Mouse (Mus musculus) lung, embryonic 14.5 days (tissue): ENCODE results near the gene Afg1l. TPM values are rescaled to one million over a fixed set of nuclear protein-coding genes. Genes with fewer than 3 reads are reported as not detected.
A peak's percentile ranks its signal among the peaks of the same experiment; 100 is the strongest.

ENCODE experiments used
- ATAC-seq: fragments of 200-750 bp; cut with Nextera tagmentation; 2 replicates; pipeline ENCODE4 v1.8.0; 2017; ENCODE audit warnings: mild to moderate bottlenecking, moderate TSS enrichment, moderate library complexity; ENCODE audit not compliant: insufficient read depth
- DNase-seq: peaks from one replicate; pipeline ENCODE4 v3.0.0-alpha.2; 2015
- H3K27ac ChIP-seq: fragments of 300-500 bp; sonication (generic); 2 replicates; pipeline ENCODE4 v1.5.1; 2014; ENCODE audit warnings: low read depth, mild to moderate bottlenecking, moderate library complexity
- H3K27me3 ChIP-seq: fragments of 300-500 bp; sonication (generic); 2 replicates; pipeline ENCODE4 v1.6.1; 2014; ENCODE audit warnings: low read length, control low read depth; ENCODE audit not compliant: insufficient read depth
- H3K36me3 ChIP-seq: fragments of 300-500 bp; sonication (generic); 2 replicates; pipeline ENCODE4 v1.6.1; 2014; ENCODE audit warnings: control low read depth; ENCODE audit not compliant: insufficient read depth
- H3K4me1 ChIP-seq: fragments of 300-500 bp; sonication (generic); 2 replicates; pipeline ENCODE4 v1.6.1; 2014; ENCODE audit warnings: antibody characterized with exemption, control low read depth; ENCODE audit not compliant: insufficient read depth
- H3K4me2 ChIP-seq: fragments of 300-500 bp; sonication (generic); 2 replicates; pipeline ENCODE4 v1.6.1; 2014; ENCODE audit warnings: mild to moderate bottlenecking
- H3K4me3 ChIP-seq: fragments of 300-500 bp; sonication (generic); 2 replicates; pipeline ENCODE4 v1.5.1; 2014; ENCODE audit warnings: low read depth, low read length
- H3K9ac ChIP-seq: fragments of 300-500 bp; sonication (generic); 2 replicates; pipeline ENCODE4 v1.6.1; 2014
- H3K9me3 ChIP-seq: fragments of 300-500 bp; sonication (generic); 2 replicates; pipeline ENCODE4 v1.6.1; 2016; ENCODE audit warnings: low read depth, low read length, control low read depth
- CTCF ChIP-seq: IDR thresholded peaks from 2 replicates; pipeline ENCODE4 v1.5.1; 2016; ENCODE audit warnings: antibody characterized with exemption, low read depth
- WGBS: fragments of 180-500 bp; shearing (Covaris S2); extraction: QIAGEN DNeasy Blood & Tissue Kit; methylation state at CpG from one replicate; pipeline ENCODE4 v1.1.7; 2014; 5-methylcytosine and 5-hydroxymethylcytosine counted together
- polyA plus RNA-seq: library from polyadenylated mRNA; unstranded; fragments of >200 nt; fragmentation: Nextera tagmentation; extraction: Ambion mirVana; gene quantifications from 2 replicates; pipeline ENCODE4 v1.2.1, GENCODE M21; 2014

The Afg1l gene
- polyA plus RNA-seq, 1 experiment from 2014 or later: 7.7 TPM

DNA sequence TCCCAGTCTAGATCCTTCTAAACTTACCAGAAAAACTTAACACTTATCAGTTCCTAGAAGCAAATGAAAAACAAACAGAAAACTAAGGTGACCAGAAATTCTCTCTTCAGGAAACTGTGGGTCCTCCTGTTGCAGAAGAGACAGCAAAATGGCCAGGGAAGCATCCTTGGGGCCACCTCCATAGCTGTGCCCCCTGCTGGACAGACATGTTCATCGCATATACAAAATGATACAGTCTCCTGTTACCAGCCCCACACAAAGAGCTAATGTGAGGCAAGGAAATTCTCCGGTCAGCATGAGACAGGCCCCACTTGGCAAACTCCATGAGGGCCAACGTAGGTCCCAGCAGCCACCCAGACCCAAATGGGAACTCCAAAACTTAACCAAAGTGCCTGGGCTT, 122.4 kb downstream of the Afg1l start:
- ATAC-seq: no peak
- peak; percentile 31 for DNase-seq
- Histone ChIP-seq H3K9me3 (no peaks in the 10 kb centered on the region), H3K27me3 (no peaks in the 10 kb centered on the region), H3K27ac (no peak overlapping the region), H3K36me3 (no peaks in the 10 kb centered on the region), H3K4me1 (no peaks in the 10 kb centered on the region), H3K4me2 (no peak overlapping the region), H3K4me3 (no peak overlapping the region), H3K9ac (no peak overlapping the region)
- TF ChIP-seq CTCF: peak; percentile 50
- 64% methylated on average over 3 of the region's 3 CpGs for WGBS

GRCm38 (mm10) chr10:42347986-42348385, 130.4 kb downstream of the Afg1l start:
- H3K9me3 ChIP-seq: no peaks in the 10 kb centered on the region
- H3K27me3 ChIP-seq: no peaks in the 10 kb centered on the region
- H3K4me1 ChIP-seq: peaks cover 6% of the 10 kb centered on the region; the same call in 1 of the 2 replicates
- DNase-seq (peak; percentile 44), ATAC-seq (no peak)
- no peak overlapping the region for H3K4me3 ChIP-seq
- no peaks in the 10 kb centered on the region for H3K36me3 ChIP-seq
- TF ChIP-seq CTCF: no peak
- no peak overlapping the region for H3K9ac ChIP-seq
- no peak overlapping the region for H3K27ac ChIP-seq
- H3K4me2 ChIP-seq: no peak overlapping the region
- WGBS: 23% methylated on average over 5 of the region's 5 CpGs

GRCm38 (mm10) chr10:42347127-42347526, 131.2 kb downstream of the Afg1l start:
- Histone ChIP-seq H3K4me3 (no peak overlapping the region), H3K9ac (no peak overlapping the region), H3K27ac (no peak overlapping the region), H3K4me1 (peaks cover 6% of the 10 kb centered on the region; the same call in 1 of the 2 replicates), H3K4me2 (no peak overlapping the region), H3K36me3 (no peaks in the 10 kb centered on the region), H3K9me3 (no peaks in the 10 kb centered on the region), H3K27me3 (no peaks in the 10 kb centered on the region)
- no peak for TF ChIP-seq CTCF
- 45% methylated on average over 5 of the region's 5 CpGs for WGBS
- DNase-seq: no peak
- ATAC-seq: no peak

DNA sequence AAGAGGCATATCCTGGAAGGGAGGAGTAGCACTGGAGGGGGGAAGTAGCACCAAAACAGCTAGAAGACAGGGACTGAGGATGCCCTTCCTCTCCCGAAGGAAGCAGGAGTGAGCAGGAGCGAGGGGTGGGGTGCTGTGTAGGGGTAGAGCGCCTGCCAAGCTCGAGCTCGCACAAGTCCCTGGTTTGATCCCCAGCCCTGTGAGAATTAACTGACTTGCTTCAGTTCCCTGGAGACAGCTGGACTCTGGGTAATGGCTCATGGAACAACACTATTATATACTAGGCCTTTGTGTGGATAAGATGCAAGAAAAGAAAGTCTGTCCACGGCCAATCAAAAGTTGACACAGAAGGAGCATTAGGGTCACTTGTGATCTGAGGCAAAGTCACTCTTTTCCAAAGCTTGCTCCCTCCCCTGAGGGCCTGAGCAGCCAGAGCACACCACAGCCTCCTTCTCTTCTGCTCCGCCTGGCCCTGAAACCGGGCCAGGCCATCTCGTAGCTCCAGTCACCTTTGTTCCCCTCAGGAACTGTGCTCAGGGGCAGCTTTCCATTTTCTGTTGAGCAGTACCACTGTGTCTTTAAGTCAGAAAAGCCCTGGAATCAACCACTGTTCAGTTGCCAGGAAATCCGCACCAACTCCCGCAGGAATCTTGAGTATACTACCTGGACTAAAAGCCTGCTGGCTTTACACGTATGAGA, 132.0 kb downstream of the Afg1l start:
- H3K9ac ChIP-seq: no peak overlapping the region
- H3K4me3 ChIP-seq: no peak overlapping the region
- H3K27ac ChIP-seq: no peak overlapping the region
- H3K36me3 ChIP-seq: no peaks in the 10 kb centered on the region
- no peaks in the 10 kb centered on the region for H3K9me3 ChIP-seq
- no peak overlapping the region for H3K4me2 ChIP-seq
- WGBS: 68% methylated on average over 12 of the region's 12 CpGs
- H3K4me1 ChIP-seq: peaks cover 6% of the 10 kb centered on the region; the same call in 1 of the 2 replicates
- DNase-seq (no peak), ATAC-seq (no peak)
- H3K27me3 ChIP-seq: no peaks in the 10 kb centered on the region
- no peak for TF ChIP-seq CTCF

DNA sequence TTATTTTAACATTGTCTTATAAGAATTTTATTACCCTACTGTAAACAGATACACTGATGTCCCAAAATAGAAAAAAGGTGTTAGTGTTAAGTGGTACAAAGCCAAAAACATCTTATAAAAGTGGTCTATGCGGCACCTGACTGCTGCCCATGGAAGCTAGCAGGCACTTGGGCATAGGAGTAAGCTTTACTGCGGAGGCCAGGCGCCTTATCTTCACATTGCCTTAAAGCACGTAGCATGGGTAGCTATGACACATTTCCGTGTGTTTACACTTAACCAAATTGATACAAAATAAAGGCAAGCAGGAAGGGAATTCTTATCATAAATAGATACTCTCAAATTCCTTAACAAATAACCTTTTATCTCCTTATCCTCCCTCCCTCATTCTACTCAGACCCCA, 135.7 kb downstream of the Afg1l start:
- no peak overlapping the region for H3K27ac ChIP-seq
- TF ChIP-seq CTCF: no peak
- no peak overlapping the region for H3K4me2 ChIP-seq
- H3K36me3 ChIP-seq: no peaks in the 10 kb centered on the region
- WGBS: 86% methylated on average over 5 of the region's 5 CpGs
- no peaks in the 10 kb centered on the region for H3K9me3 ChIP-seq
- H3K4me3 ChIP-seq: no peak overlapping the region
- ATAC-seq (no peak), DNase-seq (no peak)
- H3K27me3 ChIP-seq: no peaks in the 10 kb centered on the region
- no peak overlapping the region for H3K9ac ChIP-seq
- peaks cover 4% of the 10 kb centered on the region; the same call in 1 of the 2 replicates for H3K4me1 ChIP-seq

DNA sequence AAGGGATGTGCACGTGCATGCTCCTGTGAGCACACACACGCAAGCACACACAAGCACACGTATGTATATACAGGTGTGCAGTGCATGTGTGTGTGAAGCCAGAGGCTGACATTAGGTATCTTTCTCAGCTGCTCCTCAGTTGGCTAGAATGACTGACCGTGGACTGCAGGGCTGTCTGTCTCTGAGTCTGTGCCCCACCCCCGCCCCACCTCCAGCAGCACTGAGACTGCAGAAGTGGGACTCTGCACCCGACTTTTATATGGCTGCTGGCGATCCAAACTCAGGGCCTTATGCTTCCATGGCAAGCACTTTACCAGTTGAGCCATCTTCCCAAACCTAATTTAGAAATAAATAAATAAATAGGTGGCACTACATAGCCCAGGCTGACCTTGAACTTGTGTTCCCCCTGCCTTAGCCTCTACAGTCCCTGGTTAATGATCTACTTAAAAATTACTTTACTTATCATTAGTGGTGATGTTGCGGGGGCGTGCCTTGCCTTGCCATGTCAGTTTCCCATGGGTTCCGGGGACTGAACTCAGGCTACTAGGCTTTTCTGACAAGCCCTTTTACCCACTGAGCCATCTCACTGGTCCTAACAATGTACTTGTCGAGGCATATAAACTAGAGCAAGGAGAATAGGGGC, 136.4 kb downstream of the Afg1l start:
- Histone ChIP-seq H3K9ac (no peak overlapping the region), H3K4me3 (no peak overlapping the region), H3K27ac (no peak overlapping the region), H3K4me1 (no peaks in the 10 kb centered on the region), H3K9me3 (no peaks in the 10 kb centered on the region), H3K27me3 (no peaks in the 10 kb centered on the region), H3K36me3 (no peaks in the 10 kb centered on the region), H3K4me2 (no peak overlapping the region)
- DNase-seq (no peak), ATAC-seq (no peak)
- TF ChIP-seq CTCF: no peak
- 75% methylated on average over 11 of the region's 11 CpGs for WGBS

- Histone ChIP-seq H3K4me1 (no peaks in the 10 kb centered on the region), H3K9me3 (no peaks in the 10 kb centered on the region), H3K27me3 (no peaks in the 10 kb centered on the region), H3K36me3 (no peaks in the 10 kb centered on the region), H3K9ac (no peak overlapping the region), H3K4me3 (no peak overlapping the region), H3K27ac (no peak overlapping the region), H3K4me2 (no peak overlapping the region)
- TF ChIP-seq CTCF: no peak
- WGBS: 40% methylated on average over 6 of the region's 6 CpGs
- DNase-seq (no peak), ATAC-seq (no peak)
These were observed 138.0 kb downstream of the Afg1l start for GRCm38 (mm10) chr10:42340426-42340793.
